Mouse (Mus musculus) hindlimb bud, embryonic 11.5 days (tissue): Measurements from ENCODE around the gene Golph3.

ENCODE experiments used
- DNase-seq: peaks from one replicate; pipeline ENCODE4 v3.0.0-alpha.2; 2012; ENCODE audit warnings: low read depth, low spot score; ENCODE audit errors: extremely low spot score

The Golph3 gene

DNA sequence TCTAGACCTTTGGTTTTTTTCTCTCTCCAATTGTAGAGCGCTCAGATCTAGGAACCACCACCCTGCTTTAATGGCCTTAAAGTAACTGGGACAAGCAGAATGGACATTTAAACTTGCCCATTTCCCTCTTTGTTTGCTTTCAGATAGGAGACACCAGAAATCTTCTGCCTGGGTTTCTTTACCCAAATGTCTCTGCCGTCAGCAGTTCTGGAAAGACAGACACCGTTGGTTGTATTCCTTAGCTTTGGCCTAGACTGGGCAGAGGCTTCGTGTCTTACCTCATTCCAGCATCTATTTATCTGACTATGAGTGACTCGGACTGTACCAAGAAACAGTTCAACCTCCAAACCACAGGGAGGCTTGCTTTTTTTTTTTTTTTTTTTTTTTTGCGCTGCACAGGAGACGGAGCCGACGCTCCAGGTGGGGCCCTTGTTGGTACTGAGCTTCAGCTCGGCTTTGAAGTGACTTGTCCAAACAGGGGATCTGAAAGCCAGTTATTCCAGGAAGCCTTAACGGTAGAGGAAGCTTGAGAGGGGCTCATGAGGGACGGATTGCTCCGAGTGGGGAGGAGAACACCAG, 55.3 kb downstream of the Golph3 start:
- no peak for DNase-seq

DNA sequence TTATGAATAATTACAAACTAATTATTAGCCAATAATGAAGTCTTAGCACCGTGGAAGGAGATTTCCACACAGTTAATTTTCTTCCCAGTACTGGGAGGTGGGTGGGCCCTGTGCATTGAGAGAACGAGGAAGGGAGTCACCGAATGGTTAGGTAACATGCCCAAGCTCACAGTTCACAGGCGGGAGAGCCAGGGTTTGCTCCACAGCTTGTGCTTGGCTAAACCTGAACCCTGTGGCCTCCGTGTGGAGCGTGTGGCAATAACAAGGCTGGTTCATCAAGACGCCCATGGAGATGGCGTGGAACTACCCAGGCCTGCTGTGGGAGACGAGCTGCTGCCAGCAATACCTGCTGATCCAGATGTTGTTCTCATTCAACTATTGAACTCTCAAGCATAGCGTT, 56.5 kb downstream of the Golph3 start:
- DNase-seq = no peak

DNA sequence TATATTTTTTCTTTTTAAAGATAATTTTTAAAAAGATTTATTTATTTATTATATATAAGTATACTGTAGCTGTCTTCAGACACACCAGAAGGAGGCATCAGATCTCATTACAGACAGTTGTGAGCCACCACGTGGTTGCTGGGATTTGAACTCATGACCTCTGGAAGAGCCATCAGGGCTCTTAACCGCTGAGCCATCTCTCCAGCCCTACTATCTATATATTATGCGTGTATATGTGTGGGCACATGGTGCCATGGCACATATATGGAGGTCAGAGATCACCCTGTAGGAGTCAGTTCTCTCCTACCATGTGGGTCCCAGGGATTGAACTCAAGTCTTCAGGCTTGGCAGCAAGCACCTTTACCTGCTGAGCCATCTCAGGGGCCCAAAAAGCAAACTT, 58.8 kb downstream of the Golph3 start:
- no peak for DNase-seq

DNA sequence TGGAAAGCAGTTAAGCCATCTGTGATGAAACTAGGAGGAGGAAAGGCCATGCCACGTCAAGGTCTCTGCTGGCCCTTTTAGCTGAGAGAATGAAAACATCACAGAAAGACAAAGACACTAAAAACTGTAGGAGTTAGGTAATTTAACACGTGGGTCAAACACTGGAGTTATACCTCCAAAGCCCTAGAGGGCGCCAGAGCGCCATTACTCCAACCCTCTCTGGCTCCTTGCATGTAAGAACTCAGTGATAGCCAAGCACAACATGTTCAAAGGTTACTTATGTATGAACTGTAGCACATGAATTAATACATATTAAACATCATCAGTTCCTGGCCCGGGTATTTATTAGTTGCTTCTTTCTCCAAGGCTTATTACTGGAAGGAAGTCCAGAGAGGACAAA, 59.3 kb downstream of the Golph3 start:
- peak; percentile 26 for DNase-seq

DNA sequence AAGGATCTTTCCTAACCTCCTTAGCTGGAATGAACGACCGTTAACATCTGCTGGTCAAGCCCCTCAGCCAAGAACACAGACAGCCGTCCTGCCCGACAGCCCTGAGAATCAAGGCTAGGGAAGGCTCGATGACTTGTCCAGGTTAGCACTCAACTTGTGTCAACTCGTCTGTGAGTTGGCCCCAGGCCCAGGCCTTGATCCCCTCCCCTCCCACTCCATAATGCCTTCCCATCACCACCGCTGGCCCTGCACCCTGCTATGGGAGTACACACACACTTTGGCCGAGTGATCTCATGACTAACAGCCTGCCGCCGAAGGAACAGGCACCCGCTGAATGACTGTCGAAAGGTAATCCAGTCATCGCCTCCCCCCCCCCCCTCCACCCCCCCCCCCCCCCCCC, 63.4 kb downstream of the Golph3 start:
- DNase-seq = no peak

DNA sequence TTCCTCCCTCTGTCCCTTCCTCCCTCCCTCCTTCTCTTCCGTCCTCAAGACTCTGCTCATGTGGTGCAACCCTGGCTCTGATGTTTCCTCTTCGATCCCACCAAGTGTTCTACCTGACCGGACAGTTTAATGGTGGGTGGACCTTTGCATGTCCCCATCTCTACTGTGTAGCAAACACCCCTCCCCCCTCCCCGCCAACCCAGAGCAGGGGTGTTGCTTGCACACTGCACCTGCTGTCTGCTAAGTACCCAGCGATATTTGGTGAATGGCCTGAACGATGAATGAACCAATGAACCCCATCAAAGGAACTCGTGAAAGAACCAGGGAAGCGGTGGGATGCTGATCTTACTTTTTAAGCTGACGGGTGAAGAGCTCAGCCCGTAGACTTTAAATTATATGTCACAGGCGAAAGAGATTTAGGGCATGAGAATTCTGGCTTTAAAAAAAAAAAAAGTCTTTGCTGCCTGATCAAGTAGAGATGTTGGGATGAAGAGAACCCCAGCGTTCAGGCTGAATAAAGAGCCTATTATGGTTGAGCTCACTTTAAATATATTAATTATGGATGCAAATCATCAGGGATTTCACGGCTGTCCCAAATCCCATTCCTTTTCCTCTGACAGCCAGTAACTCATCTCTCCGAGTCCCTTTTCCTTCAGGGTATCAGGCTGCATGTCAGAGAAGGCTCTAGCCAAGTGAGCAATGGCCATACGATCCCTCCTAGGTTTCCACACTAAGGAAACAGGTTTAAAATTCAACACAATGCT, 67.7 kb downstream of the Golph3 start:
- DNase-seq = no peak

DNA sequence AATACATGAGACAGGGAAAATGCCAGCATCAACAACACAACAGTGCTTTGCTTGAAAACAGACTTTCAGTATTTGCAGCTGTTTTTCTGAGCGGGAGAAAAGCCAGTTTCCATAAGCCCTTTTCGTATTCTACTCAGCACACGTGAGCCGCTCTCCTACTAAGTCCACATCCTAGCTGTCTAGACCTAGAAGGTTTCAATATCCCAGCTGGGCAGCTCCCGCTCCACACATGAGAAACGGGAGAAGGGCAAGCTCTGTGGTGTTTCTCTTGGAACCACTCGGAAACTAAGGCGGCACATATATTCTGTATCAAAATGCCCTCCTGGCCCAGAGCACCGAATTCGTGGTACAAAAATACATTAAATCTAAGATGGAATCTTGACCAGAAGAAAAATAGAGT, 73.5 kb downstream of the Golph3 start:
- no peak for DNase-seq

DNA sequence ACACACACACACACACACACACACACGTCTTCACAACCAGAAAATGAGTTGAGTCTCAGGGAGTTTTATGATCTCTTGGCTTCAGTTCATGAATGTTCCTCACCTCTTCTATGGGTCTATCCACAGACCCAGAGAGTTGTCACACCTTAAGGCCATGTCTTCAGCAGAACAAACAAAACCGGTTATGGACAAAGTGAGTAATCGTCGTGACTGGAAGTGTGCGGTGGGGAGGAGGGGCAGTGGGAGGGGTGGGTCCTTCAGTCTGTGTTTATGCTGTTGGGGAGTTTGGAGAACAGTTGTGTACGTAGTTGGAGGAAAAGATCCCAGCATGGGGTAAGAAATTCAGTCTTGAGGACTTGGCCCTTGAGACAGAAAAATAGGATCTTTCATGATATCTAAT, 75.8 kb downstream of the Golph3 start:
- no peak for DNase-seq
